Mouse (Mus musculus) gastrocnemius, adult 2 months (tissue): ENCODE results near the gene Fblim1. TPM values are rescaled to one million over a fixed set of nuclear protein-coding genes. Genes with fewer than 3 reads are reported as not detected.

Experiments
- DNase-seq: peaks from one replicate; pipeline ENCODE4 v3.0.0; 2022
- H3K27ac ChIP-seq: fragments of 200-600 bp; 2 replicates; pipeline ENCODE4 v1.8.1; 2022; ENCODE audit warnings: mild to moderate bottlenecking
- H3K4me3 ChIP-seq: fragments of 200-600 bp; 2 replicates; pipeline ENCODE4 v1.8.1; 2022; ENCODE audit warnings: mild to moderate bottlenecking, moderate library complexity
- CTCF ChIP-seq: fragments of 200-600 bp; IDR thresholded peaks from 2 replicates; pipeline ENCODE4 v1.8.1; 2022; ENCODE audit warnings: antibody characterized with exemption, mild to moderate bottlenecking, moderate library complexity
- intact Hi-C: fragments of 180-260 bp; cut with DNase I; formaldehyde crosslinking; loops from one replicate; pipeline ENCODE4 v1.15.1; 2025
- long read RNA-seq, 2 experiments: library from polyadenylated mRNA; stranded (forward); transcript quantifications; one replicate each; pipeline ENCODE4 v2.0.0; 2021
- total RNA-seq, 2 experiments: library from RNA; stranded (reverse); gene quantifications; 2 replicates each; pipeline ENCODE4 v1.2.3; 2021

Fblim1 gene
- total RNA-seq = 1 to 10 TPM; 1.1 to 1.5 TPM
- long read RNA-seq, experiment 1, partial matches to known transcripts = 0 of 3 reads
- long read RNA-seq, experiment 1, other reads (novel, unspliced or antisense) = 1 of 3 reads
- long read RNA-seq, experiment 2, partial matches to known transcripts = 0 of 1 reads
- long read RNA-seq, experiment 2, other reads (novel, unspliced or antisense) = 0 of 1 reads

DNA sequence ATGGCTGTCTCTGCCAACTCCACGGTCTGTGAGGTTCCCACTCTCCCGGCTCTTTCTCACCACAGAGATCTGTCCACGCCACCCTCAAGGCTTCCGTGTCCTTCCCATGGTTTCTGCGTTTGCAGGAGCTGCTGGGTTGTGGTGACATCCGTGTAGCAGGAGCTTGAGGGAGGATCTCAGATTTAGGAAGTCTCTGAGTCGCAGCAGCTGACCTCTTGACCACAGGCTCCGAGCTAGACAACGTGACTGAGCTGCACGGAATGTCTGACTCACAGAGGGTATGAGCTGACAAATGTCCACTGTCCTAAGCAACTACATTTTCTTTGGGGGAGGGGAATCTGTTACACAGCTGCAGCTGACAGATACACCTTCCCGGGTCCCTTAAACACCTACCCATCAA is at the start of gene Fblim1:
TSS of gene Fblim1 (minus strand) at position 236 of the 400 bp plus-strand sequence.
- Histone ChIP-seq H3K4me3 (peak within 1 kb of the TSS; percentile 7; the same call in 1 of the 2 replicates), H3K27ac (peak within 1 kb of the TSS; percentile 35)
- no peak for TF ChIP-seq CTCF
- intact Hi-C loops = no loop called here
- DNase-seq = no peak

DNA sequence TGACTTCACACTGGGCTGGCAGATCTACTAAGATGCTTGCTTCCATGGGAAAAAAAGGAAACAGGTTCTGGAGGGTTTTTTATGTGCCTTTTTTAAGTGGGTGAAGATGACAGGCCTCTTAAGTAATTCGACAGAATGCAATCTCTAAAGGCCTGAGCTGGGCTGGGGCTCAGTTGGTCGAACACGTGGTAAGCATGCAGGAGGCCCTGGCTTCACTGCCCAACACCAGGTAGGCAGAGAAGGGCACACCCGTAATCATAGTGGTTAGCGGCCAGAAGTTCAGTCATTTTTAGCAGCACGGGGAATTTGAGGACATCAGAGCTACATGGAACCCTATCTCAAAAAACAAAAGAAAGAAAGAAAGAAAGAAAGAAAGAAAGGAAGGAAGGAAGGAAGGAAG is 48.6 kb upstream of the Fblim1 start:
- TF ChIP-seq CTCF = no peak
- Histone ChIP-seq H3K4me3 (no peak overlapping the region), H3K27ac (peak overlapping the region; percentile 9)
- intact Hi-C loops = no loop called here
- DNase-seq = no peak

DNA sequence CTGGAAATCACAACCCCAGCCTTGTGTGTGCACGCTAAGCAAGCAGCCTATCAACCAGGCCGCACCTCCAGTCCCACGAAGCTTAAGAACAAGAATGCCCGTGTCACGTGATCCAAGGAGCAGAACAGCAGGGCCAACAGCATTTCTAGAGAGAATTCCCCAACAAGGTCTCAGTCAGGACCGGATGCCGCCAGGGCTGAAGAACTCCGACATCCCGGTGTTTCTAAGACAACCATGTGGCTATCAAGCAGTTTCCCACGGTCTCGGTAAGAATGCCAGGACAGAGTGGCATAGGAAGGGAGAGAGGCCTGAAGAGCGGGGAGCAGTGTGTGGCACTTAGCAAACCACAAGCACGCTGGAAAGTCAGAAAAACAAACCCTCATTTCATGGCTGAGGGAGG is 47.9 kb upstream of the Fblim1 start:
- TF ChIP-seq CTCF = no peak
- Histone ChIP-seq H3K4me3 (no peak overlapping the region), H3K27ac (peak overlapping the region; percentile 9)
- no peak for DNase-seq
- intact Hi-C loops = no loop called here

DNA sequence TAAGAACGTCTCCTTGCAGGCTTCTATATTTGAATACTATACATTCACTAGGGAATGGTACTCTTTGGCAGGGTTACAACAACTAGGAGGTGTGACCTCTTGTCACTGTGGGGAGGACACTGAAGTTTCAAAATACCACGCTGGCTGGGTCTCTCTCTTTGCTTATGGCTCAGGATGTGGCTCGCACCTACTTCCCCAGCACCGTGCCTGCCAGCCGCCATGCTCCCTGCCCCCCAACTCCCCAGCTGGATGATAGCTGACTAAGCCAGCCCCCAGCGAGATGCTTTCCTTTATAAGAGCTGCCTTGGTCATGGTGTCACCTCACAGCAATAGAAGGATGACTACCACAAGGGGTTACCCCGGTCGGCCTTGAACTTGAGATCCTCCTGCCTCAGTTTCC is 47.1 kb upstream of the Fblim1 start:
- peak overlapping the region; percentile 28; the same call in 1 of the 2 replicates for H3K27ac ChIP-seq
- TF ChIP-seq CTCF = no peak
- no peak for DNase-seq
- intact Hi-C loops = no loop called here
- no peak overlapping the region for H3K4me3 ChIP-seq

DNA sequence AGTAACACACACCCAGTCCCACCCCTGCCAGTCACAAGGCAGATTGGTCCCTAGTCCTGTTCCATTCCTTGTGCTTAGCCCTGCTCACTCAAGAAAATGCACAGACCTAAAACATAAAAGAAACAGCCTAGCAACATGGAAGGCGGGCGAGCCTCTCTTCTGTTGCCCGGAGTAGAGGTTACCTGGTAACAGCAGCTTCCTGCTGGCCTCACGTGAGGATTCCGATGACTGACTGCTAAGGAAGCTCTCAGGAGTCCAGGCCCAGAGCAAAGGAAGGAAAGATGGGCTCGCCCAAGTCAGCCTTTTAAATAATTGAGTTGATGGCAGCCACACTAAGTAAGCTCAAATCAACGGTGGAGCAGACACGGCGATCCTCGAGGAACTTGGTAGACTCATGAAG is 46.0 kb upstream of the Fblim1 start:
- no peak for DNase-seq
- H3K4me3 ChIP-seq = no peak overlapping the region
- no peak for TF ChIP-seq CTCF
- intact Hi-C loops = no loop called here
- H3K27ac ChIP-seq = peak overlapping the region; percentile 63

DNA sequence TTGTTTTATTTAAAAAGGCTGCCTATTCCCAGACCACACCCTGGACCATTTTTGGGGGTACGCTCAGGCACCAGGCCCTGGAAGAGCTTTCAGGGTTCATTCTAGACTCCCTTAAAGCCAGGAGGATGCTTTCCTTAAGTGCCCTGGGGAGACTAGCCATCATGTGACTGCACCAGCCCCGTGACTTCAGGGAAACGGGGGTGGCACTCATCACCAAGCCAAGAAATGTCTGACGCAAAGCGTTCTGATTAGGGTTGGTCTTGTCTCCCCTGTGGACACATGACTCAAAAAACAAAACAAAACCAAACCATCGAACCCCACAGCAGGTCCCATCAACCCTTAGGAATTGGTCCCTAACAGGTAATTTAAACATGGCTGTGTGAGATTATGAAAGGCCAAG is 45.4 kb upstream of the Fblim1 start:
- H3K27ac ChIP-seq = peak overlapping the region; percentile 63
- no peak for TF ChIP-seq CTCF
- DNase-seq = no peak
- intact Hi-C loops = no loop called here
- H3K4me3 ChIP-seq = no peak overlapping the region

DNA sequence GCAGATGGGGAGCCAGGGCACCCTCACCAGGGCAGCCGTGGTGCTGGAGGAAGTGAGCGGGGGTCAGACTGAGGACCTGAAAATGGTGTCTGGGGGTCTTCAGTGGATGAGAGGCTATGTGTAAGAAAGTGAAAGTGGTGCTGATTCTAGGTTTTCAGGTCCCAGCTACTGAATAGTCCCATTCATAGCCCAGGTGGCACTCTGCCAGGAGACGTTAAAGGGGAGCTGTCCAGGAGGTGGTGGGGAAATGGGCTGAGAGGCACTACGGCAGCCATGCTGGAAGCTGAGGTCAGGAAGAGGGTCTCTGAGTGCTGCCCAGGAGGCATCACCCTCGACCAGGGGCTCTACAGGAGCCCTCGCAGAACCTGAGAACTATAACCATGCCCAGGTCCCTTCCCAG is 43.3 kb upstream of the Fblim1 start:
- TF ChIP-seq CTCF = no peak
- peak overlapping the region; percentile 68 for H3K27ac ChIP-seq
- H3K4me3 ChIP-seq = no peak overlapping the region
- DNase-seq = no peak
- intact Hi-C loops = no loop called here

DNA sequence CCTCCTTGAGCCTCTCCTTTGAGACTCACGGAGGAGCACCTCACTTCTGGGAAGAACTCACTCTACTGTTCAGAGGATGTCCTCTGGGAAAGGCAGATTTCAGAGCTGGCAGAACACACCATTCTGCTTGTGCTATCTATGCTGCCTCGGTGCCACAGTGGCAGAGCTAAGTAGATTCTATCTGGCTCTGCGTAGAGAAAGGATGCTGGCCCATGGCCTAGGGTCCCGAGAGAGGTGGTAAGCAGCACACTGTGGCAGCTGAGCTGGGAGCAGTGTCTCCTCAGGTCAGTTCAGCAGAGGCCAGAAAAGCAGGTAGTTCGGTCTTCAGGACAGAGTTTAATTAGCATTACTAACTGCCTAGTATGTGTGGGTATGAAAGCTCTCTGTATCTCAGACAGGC is 42.4 kb upstream of the Fblim1 start:
- peak; percentile 76 for DNase-seq
- intact Hi-C loops = no loop called here
- TF ChIP-seq CTCF = no peak
- H3K4me3 ChIP-seq = no peak overlapping the region
- peak overlapping the region; percentile 68 for H3K27ac ChIP-seq

DNA sequence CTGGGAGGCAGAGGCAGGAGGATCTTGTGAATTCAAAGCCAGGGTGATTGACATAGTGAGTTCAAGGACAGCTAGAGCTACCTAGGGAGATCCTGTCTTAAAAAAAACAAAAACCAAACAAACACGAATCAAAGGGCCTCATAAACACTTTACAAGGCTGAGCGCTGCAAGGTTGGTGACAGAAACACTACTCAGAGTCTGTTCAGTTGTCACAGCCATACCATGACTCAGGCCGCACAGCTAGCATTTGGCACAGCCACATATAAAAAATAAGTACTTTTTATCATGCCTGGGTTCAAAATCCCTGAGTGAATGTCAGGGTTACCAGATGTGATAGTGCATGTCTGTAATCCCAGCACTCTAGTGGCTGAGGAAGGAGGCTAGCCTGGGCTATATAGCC is 41.3 kb upstream of the Fblim1 start:
- peak overlapping the region; percentile 10; the same call in 1 of the 2 replicates for H3K27ac ChIP-seq
- no peak for DNase-seq
- intact Hi-C loops = no loop called here
- no peak for TF ChIP-seq CTCF
- H3K4me3 ChIP-seq = no peak overlapping the region

DNA sequence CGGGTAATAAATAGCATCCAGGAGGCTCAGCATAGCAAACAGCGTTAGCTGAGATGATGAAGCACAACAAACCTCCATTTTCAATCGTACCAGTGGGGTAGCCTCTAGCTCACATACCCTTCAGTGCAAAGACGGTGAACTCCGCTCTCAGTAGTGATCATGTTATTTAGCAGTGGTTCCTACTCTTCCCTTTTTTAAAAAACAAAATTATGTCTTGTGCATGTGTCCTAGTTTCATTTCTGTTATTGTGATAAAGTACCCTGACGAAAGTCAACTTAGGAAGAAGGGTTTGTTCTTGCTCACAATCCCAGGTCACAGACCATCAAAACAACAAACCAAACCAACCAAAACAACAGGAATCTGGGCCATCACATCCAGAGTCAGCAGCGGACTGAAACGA is 40.1 kb upstream of the Fblim1 start:
- intact Hi-C loops = no loop called here
- Histone ChIP-seq H3K27ac (0 out of 2 replicates have a peak overlapping the region, but pooled peaks have one; percentile 35), H3K4me3 (no peak overlapping the region)
- no peak for TF ChIP-seq CTCF
- DNase-seq = no peak

DNA sequence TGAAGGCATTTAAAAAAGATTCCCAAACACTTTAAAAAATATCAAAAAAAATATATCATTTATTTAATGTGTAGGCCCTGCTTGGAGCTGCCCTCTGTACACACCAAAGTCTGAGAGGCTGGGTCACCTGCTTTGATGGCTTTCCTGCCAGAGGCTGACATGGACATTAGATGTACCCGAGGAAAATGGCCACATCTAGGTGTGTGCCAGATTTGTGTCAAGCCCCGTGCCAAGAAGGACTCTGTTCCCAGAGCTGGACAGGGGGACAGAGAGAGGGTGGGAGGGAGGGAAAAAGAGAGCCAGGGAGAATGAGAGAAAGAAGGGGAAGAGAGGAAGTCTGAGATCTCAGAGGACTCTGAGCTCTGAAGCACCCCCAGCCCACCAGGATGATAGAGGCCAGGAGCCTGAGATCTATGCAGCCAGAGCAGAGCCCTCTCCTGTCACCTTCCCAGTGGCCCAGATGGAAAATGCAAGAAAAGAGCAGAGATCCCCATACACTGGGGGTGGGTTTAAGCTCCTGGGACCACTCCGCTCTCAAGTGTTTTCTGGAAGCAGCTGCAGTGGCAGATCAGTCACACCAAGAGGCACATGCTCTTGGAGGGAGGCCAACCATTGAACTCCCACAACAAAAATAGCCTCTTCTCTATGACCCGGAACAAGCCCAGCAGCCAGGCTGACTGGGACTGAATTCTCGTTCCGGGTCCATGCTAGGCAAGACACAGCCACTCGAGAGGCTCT is 37.4 kb upstream of the Fblim1 start:
- peak; percentile 85 for DNase-seq
- peak overlapping the region; percentile 96 for H3K27ac ChIP-seq
- peak overlapping the region; percentile 61 for H3K4me3 ChIP-seq
- intact Hi-C loops = no loop called here
- 0 out of 2 replicates have a peak, but pooled peaks have one; percentile 2 for TF ChIP-seq CTCF

DNA sequence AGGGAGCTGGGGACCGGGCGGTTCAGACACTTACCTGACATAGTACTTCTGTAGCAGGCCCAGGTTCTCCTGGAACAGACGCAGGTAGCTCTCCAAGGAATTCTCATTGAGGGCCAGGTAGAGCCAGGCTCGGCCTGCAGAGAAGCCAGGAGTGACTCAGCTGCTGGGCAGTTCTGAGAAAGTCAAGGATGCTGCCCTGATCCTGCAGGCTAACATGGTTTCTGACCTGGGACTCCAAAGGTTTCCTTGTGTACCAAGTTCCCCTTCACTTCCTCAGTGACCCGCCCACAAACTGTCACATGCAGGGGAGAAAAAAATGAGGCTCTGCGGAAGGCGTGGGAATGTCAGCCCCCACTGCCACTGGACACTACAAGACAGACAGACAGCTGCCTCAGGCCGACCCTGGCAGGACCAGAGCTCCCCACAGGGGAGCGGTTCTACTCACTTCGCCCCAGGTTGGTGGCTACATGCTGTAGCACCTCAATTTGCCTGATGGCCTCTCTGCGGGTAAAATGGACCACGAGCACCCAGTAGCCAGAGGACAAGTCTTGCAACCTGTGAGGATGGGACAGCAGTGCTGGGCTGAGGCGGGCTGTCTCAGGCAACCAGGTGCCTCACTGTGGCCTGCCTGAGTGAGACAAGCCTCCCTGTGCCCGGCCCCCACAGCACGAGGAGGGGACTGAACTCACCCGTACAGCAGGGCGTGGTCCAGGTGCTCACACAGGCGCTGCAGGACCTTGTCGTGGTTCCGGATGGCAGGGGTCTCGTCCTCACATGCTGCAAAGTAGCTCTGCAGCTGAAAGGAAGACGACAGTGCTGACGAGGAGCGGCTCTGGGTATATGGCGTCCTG is 36.3 kb upstream of the Fblim1 start:
- H3K27ac ChIP-seq = peak overlapping the region; percentile 96
- peak overlapping the region; percentile 5; the same call in 1 of the 2 replicates for H3K4me3 ChIP-seq
- intact Hi-C loops = no loop called here
- no peak for TF ChIP-seq CTCF
- DNase-seq = no peak

DNA sequence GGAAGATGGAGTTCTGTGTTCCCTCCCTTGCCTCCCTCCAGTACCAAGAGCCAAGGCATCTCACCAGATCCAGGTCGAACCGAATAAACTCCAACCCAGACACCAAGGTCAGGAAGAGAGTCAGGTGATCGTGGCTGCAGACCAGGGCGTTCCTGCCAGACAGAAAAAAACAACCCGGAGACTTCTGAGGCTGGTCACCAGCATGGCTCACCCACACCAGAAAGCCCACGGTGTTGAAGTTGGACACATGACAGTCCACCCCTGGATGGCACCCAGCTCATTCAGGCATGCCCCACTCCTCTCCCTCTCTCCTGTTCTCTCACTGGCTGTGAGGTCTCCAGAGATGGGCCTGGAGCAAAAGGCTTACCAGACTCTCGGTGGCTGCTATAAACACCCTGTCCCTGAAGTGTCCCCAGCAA is 35.5 kb upstream of the Fblim1 start:
- peak; percentile 71 for DNase-seq

More for the DNA sequence above, 35.5 kb upstream of the Fblim1 start:
- peak overlapping the region; percentile 6; the same call in 1 of the 2 replicates for H3K4me3 ChIP-seq
- intact Hi-C loops = no loop called here
- TF ChIP-seq CTCF = no peak
- H3K27ac ChIP-seq = peak overlapping the region; percentile 96
